Mouse (Mus musculus) kidney, embryonic 16.5 days (tissue): ENCODE results near the gene Ddx5. TPM values are rescaled to one million over a fixed set of nuclear protein-coding genes. Genes with fewer than 3 reads are reported as not detected.

Source experiments
- ATAC-seq: fragments of 200-750 bp; cut with Nextera tagmentation; 2 replicates; pipeline ENCODE4 v1.8.0; 2017; ENCODE audit warnings: moderate TSS enrichment; ENCODE audit not compliant: low FRiP score, low TSS enrichment
- H3K27ac ChIP-seq: fragments of 300-500 bp; sonication (generic); 2 replicates; pipeline ENCODE4 v1.5.1; 2014; ENCODE audit warnings: low read length
- H3K27me3 ChIP-seq: fragments of 300-500 bp; sonication (generic); 2 replicates; pipeline ENCODE4 v1.6.1; 2014; ENCODE audit warnings: low read length, control low read depth, mixed read lengths; ENCODE audit not compliant: insufficient read depth
- H3K36me3 ChIP-seq: fragments of 300-500 bp; sonication (generic); 2 replicates; pipeline ENCODE4 v1.6.1; 2014; ENCODE audit warnings: low read length, control low read depth, mixed read lengths; ENCODE audit not compliant: insufficient read depth
- H3K4me1 ChIP-seq: fragments of 300-500 bp; sonication (generic); 2 replicates; pipeline ENCODE4 v1.6.1; 2014; ENCODE audit warnings: low read length, control low read depth, mixed read lengths; ENCODE audit not compliant: insufficient read depth
- H3K4me2 ChIP-seq: fragments of 300-500 bp; sonication (generic); replicated peaks from 2 replicates; pipeline ENCODE4 v1.6.1; 2014; ENCODE audit warnings: low read depth, low read length
- H3K4me3 ChIP-seq: fragments of 300-500 bp; sonication (generic); 2 replicates; pipeline ENCODE4 v1.5.1; 2014; ENCODE audit warnings: mild to moderate bottlenecking, low read length
- H3K9ac ChIP-seq: fragments of 300-500 bp; sonication (generic); replicated peaks from 2 replicates; pipeline ENCODE4 v1.6.1; 2014; ENCODE audit warnings: low read length
- H3K9me3 ChIP-seq: fragments of 300-500 bp; sonication (generic); 2 replicates; pipeline ENCODE4 v1.6.1; 2016; ENCODE audit warnings: low read length, control low read depth
- WGBS: fragments of 180-500 bp; shearing (Covaris S2); extraction: QIAGEN DNeasy Blood & Tissue Kit; methylation state at CpG from one replicate; pipeline ENCODE4 v1.1.7; 2014; 5-methylcytosine and 5-hydroxymethylcytosine counted together
- microRNA-seq: library from miRNA; unstranded; fragments of <30 nt; microRNA quantifications from one replicate; pipeline ENCODE4, GENCODE M21; 2016
- polyA plus RNA-seq: library from polyadenylated mRNA; unstranded; fragments of >200 nt; fragmentation: Nextera tagmentation; extraction: Ambion mirVana; gene quantifications from 2 replicates; pipeline ENCODE4 v1.2.1, GENCODE M21; 2015

The Ddx5 gene
- polyA plus RNA-seq, 1 experiment from 2014 or later, result 369 TPM

DNA sequence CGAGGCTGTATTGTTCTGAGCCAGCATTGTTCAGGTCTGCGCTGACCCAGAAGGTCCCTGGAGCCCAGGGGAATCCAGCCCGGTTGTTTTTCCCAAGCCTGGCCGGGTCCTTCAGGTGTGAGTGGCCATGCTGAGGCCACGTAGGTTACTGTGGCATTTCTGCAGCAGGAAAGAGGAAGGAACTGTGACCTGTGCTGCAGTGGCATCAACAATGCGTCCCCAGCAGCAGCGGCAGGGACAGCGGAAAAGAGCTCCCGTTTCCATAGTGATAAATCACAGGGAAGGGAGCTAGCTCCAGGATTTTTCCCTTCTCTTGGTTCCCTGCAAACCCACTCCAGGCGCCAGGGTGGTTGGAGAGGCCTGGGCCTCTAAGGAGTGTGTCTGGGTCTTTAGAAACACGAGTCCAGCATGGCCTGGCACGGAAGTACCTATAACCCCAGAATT, 51.8 kb downstream of the Ddx5 start:
- Histone ChIP-seq H3K27ac (peak overlapping the region; percentile 75), H3K27me3 (no peaks in the 10 kb centered on the region), H3K4me1 (peaks cover 6% of the 10 kb centered on the region; the same call in 1 of the 2 replicates), H3K9ac (no peak overlapping the region; the same call in 1 of the 2 replicates), H3K4me2 (no peak overlapping the region), H3K36me3 (no peaks in the 10 kb centered on the region), H3K9me3 (no peaks in the 10 kb centered on the region), H3K4me3 (no peak overlapping the region)
- 0 out of 2 replicates have a peak, but pooled peaks have one; percentile 57 for ATAC-seq
- 24% methylated on average over 12 of the region's 12 CpGs for WGBS

DNA sequence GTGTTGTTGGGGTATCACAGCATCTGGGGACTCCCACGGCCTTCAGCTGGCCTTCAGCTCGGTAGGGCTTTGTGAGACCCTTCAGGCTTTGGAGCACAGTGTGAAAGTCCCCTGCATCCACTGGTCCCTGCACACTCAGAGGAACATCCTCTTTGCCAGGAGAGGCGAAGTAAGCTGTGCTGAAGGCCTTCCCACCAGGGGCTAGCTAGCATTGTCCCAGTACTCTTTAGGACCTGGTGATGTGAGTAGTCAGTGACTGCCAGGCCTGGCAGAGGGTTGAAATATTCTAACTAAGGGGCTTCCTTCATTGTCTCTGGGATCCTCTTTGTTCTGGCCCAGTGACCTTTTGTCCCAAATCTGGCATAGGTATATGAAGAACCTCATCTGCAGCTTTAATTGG, 52.4 kb downstream of the Ddx5 start:
- peaks cover 6% of the 10 kb centered on the region; the same call in 1 of the 2 replicates for H3K4me1 ChIP-seq
- no peaks in the 10 kb centered on the region for H3K9me3 ChIP-seq
- no peaks in the 10 kb centered on the region for H3K36me3 ChIP-seq
- WGBS, result 71% methylated on average over 3 of the region's 3 CpGs
- H3K4me2 ChIP-seq, result no peak overlapping the region
- H3K9ac ChIP-seq, result no peak overlapping the region
- peak overlapping the region; percentile 54 for H3K27ac ChIP-seq
- no peak for ATAC-seq
- H3K27me3 ChIP-seq, result no peaks in the 10 kb centered on the region
- H3K4me3 ChIP-seq, result no peak overlapping the region

DNA sequence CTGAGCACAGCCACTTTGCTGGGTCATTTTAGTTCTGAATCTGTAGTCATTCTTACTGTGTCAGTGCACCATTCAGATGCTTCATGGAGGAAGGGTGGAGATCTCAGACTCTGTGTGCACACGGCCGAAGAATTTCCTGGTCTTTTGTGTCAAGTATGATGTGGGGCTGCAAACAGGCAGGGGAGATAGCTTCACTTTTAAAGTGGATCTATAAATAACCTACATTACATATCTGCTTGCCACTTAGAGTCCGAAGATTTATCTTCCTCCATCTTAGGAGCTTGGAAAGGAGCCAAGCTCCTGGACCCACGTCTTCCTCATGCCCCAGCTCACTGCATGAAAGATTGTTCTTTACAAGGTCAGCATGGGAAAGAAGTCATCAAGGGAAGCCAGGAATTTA, 58.3 kb downstream of the Ddx5 start:
- no peaks in the 10 kb centered on the region for H3K36me3 ChIP-seq
- no peak overlapping the region for H3K9ac ChIP-seq
- no peaks in the 10 kb centered on the region for H3K4me1 ChIP-seq
- H3K27me3 ChIP-seq, result no peaks in the 10 kb centered on the region
- H3K4me2 ChIP-seq, result no peak overlapping the region
- H3K9me3 ChIP-seq, result peaks cover 8% of the 10 kb centered on the region; the same call in 1 of the 2 replicates
- 40% methylated on average over 4 of the region's 4 CpGs for WGBS
- ATAC-seq, result peak; percentile 74; the same call in 1 of the 2 replicates
- H3K4me3 ChIP-seq, result no peak overlapping the region
- peak overlapping the region; percentile 74 for H3K27ac ChIP-seq

Small RNA genes lying within 50 kb of the gene (microRNA-seq; reads per million reads assigned to microRNA genes)
- gene Gm25994 (not detected), gene Mir3064 (7.6 reads per million, percentile 26 among the genes with 10 or more reads in this experiment)

Other genes with a start within 250 kb of the Ddx5 start
- gene Tex2, start 175.8 kb downstream of the Ddx5 start, polyA plus RNA-seq, result 9.6 and 10.3 TPM in 2 replicates
- 74.9 and 75.5 TPM in 2 replicates for gene Pecam1, start 38.6 kb downstream of the Ddx5 start, polyA plus RNA-seq
- 1.1 and 1.2 TPM in 2 replicates for gene Milr1, start 38.0 kb downstream of the Ddx5 start, polyA plus RNA-seq
- gene Polg2, start 9.6 kb downstream of the Ddx5 start, polyA plus RNA-seq, result 9.7 and 10.6 TPM in 2 replicates
- gene Cep95, start 67 bp upstream of the Ddx5 start, polyA plus RNA-seq, result 21.9 and 24.4 TPM in 2 replicates
- gene Smurf2, start 131.5 kb upstream of the Ddx5 start, polyA plus RNA-seq, result 11.9 and 13.7 TPM in 2 replicates
- 353 and 411 TPM in 2 replicates for gene Kpna2, start 210.4 kb upstream of the Ddx5 start, polyA plus RNA-seq
- gene 1810010H24Rik, start 236.5 kb upstream of the Ddx5 start, polyA plus RNA-seq, result 1.4 and 1.8 TPM in 2 replicates